Mouse (Mus musculus): ENCODE measurements around the gene Adat3. TPM values are rescaled to one million over a fixed set of nuclear protein-coding genes. Genes with fewer than 3 reads are reported as not detected.

Adat3 gene
- polyA plus RNA-seq (2015; fragmentation: Nextera tagmentation; extraction: Ambion mirVana), result 3.0 and 3.9 TPM in 2 replicates

DNA sequence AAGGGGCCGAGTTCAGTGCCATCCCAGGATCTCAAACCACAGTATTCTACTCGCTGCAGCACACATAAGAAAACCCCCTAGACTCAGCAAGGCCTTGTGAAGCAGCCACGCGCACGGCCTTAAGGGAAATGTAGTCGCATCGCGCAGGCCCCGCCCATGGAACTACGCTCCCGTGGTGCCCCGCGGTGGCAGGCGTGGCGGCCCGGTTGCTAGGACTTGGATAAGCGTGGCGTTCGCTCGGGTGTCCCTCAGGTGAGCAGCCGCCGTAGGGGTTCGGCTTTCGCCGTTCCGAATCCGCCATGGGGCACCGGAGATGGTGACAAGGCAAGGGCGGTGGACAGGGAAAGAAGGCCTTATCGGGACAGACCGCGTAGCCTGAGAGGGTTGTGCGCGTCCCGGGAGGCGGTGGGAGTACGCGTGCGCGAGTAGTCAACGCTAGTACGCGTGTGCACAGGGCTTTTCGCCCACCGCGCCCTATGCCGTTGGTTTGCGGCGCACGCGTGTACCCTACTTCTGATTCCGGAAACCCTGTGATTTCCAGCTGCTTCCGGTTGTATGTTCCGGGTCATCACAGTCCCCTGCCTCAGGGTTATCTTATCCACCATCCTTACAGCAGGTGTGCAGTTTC is at the start of gene Adat3, which contains the start of gene Scamp4:
TSS of gene Adat3 (plus strand) at position 183 of the 628 bp plus-strand sequence.
TSS of gene Scamp4 (plus strand) at position 175 of the 628 bp plus-strand sequence.
- H3K27ac ChIP-seq, result peak within 1 kb of the TSS; percentile 88
- no peaks in the 10 kb centered on the region for H3K9me3 ChIP-seq (replicated peaks)
- peaks cover 13% of the 10 kb centered on the region for H3K36me3 ChIP-seq
- peak within 1 kb of the TSS; percentile 67 for H3K9ac ChIP-seq
- no peaks in the 10 kb centered on the region for H3K27me3 ChIP-seq
- peaks cover 16% of the 10 kb centered on the region for H3K4me1 ChIP-seq (replicated peaks)
- peak within 1 kb of the TSS; percentile 84 for H3K4me2 ChIP-seq
- peak within 1 kb of the TSS; percentile 65 for H3K4me3 ChIP-seq
- WGBS, result under 1% methylated on average over 54 of the region's 54 CpGs
- ATAC-seq (replicated peaks; ENCODE audit: insufficient number of reproducible peaks, insufficient read depth, low FRiP score, low read depth), result peak; percentile 91

GRCm38 (mm10) chr10:80553575-80553974 is 49.1 kb upstream of the Adat3 start:
- Histone ChIP-seq H3K4me1 (replicated peaks) (peaks cover 39% of the 10 kb centered on the region), H3K36me3 (peaks cover 13% of the 10 kb centered on the region), H3K9me3 (replicated peaks) (no peaks in the 10 kb centered on the region), H3K27me3 (no peaks in the 10 kb centered on the region), H3K27ac (no peak overlapping the region; the same call in 1 of the 2 replicates), H3K4me3 (no peak overlapping the region), H3K9ac (no peak overlapping the region), H3K4me2 (no peak overlapping the region)
- no peak for ATAC-seq (replicated peaks; ENCODE audit: insufficient number of reproducible peaks, insufficient read depth, low FRiP score, low read depth)
- 49% methylated on average over 8 of the region's 8 CpGs for WGBS

DNA sequence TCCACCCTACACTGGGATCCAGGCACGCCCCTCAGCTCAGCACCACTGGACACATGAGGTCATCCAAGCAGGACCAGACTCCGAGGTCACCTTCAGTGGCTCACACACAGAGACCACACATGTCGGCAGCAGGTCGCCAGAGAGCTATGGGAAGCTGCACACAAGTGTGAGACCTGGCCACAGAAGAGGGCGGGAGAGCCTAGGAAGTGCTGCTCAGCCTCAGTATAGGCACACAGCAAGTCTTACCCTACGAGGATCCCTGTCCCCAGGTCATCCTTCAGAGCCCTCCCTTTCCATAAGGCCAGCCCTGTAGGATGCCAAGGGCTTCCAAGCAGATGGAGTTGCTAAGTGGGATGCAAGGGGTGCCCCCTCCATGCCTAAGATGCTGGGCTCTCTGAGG is 48.7 kb upstream of the Adat3 start:
- no peak for ATAC-seq (replicated peaks; ENCODE audit: insufficient number of reproducible peaks, insufficient read depth, low FRiP score, low read depth)
- WGBS, result 60% methylated on average over 6 of the region's 6 CpGs
- no peak overlapping the region for H3K27ac ChIP-seq

DNA sequence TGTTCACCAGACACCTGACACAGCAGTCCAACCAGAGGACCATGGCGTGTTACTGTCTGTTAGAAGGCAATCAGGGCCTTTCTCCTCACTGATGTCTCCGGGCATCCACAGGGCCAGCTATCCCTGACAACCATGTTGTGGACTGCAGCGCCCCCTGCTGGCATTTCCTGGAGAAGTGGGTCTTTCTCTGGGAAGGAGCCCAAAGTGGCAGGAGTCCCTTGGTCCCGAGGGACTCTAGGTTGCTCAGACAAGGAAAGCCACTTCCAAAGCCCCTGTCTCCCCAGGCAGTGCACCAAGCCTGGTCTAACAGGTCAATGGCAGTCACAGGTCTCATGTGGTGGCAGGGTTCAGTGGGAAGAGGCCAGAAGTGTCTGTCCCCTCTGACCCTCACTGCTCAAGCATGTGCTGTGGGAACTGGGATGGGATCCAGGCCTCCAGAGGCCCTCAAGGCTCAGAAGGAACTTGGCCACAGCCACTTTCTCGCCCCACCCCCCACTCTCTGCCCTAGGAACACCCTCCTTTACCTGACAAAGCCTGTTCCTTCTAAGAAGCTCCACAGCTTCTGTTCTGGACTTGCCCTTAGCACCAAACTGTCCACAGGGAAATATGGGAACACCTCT is 45.2 kb upstream of the Adat3 start:
- no peak overlapping the region for H3K4me3 ChIP-seq
- no peak for ATAC-seq (replicated peaks; ENCODE audit: insufficient number of reproducible peaks, insufficient read depth, low FRiP score, low read depth)
- H3K4me2 ChIP-seq, result no peak overlapping the region
- H3K9ac ChIP-seq, result peak overlapping the region; percentile 11; the same call in 1 of the 2 replicates
- 0 out of 2 replicates have a peak overlapping the region, but pooled peaks have one; percentile 31 for H3K27ac ChIP-seq
- H3K27me3 ChIP-seq, result no peaks in the 10 kb centered on the region
- H3K36me3 ChIP-seq, result no peaks in the 10 kb centered on the region
- WGBS, result 34% methylated on average over 5 of the region's 5 CpGs
- H3K4me1 ChIP-seq (replicated peaks), result peaks cover 63% of the 10 kb centered on the region
- H3K9me3 ChIP-seq (replicated peaks), result no peaks in the 10 kb centered on the region

More for the DNA sequence above, 48.7 kb upstream of the Adat3 start:
- Histone ChIP-seq H3K36me3 (peaks cover 11% of the 10 kb centered on the region), H3K4me1 (replicated peaks) (peaks cover 39% of the 10 kb centered on the region), H3K27me3 (no peaks in the 10 kb centered on the region), H3K4me2 (no peak overlapping the region), H3K9me3 (replicated peaks) (no peaks in the 10 kb centered on the region), H3K4me3 (no peak overlapping the region), H3K9ac (0 out of 2 replicates have a peak overlapping the region, but pooled peaks have one; percentile 17)

DNA sequence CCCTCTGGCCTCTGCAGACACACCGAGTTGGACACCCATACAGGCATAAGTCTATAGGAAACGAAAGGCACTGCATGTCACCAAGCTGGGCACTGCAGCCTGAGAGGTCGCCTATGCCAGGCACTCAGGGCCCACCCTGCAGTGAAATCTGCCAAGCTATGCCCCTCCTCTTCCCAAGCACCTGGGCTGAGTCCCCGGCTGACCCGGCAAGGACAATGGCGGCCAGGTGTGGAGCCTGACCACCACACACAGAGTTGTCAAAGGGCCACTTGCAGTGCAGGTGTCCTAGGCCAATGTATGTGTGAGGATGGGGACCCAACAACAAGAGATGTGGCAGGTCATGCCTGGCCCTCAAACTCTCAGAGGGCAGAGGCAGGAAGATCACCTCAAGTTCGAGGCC is 43.2 kb upstream of the Adat3 start:
- Histone ChIP-seq H3K27me3 (no peaks in the 10 kb centered on the region), H3K9ac (no peak overlapping the region), H3K4me3 (no peak overlapping the region), H3K4me2 (no peak overlapping the region), H3K36me3 (no peaks in the 10 kb centered on the region), H3K9me3 (replicated peaks) (no peaks in the 10 kb centered on the region), H3K4me1 (replicated peaks) (peaks cover 50% of the 10 kb centered on the region), H3K27ac (no peak overlapping the region)
- no peak for ATAC-seq (replicated peaks; ENCODE audit: insufficient number of reproducible peaks, insufficient read depth, low FRiP score, low read depth)
- WGBS, result 88% methylated on average over 7 of the region's 7 CpGs

DNA sequence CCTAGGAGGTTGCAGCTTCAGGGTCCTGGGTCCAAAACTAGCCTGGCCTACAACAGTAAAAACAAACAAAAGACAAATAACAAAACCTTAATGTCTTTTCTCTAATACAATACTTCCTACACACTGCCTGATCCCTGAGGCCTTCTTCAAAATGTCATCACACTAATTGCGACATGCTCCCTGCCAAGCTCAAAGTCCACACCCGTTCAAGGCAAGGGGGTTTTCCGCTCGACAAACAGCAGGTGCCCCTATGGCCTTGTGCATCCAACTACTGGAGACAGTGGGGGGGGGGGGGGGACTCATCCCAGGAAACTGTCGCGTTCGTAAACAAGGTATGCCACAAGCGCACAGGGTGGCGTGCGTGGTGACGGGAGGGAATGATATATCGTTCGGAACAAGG is 42.1 kb upstream of the Adat3 start:
- peak overlapping the region; percentile 91 for H3K4me2 ChIP-seq
- no peak for ATAC-seq (replicated peaks; ENCODE audit: insufficient number of reproducible peaks, insufficient read depth, low FRiP score, low read depth)
- peak overlapping the region; percentile 84 for H3K4me3 ChIP-seq
- H3K9ac ChIP-seq, result peak overlapping the region; percentile 99
- no peaks in the 10 kb centered on the region for H3K27me3 ChIP-seq
- peaks cover 46% of the 10 kb centered on the region for H3K4me1 ChIP-seq (replicated peaks)
- no peaks in the 10 kb centered on the region for H3K36me3 ChIP-seq
- under 1% methylated on average over 13 of the region's 13 CpGs for WGBS
- no peaks in the 10 kb centered on the region for H3K9me3 ChIP-seq (replicated peaks)
- 0 out of 2 replicates have a peak overlapping the region, but pooled peaks have one; percentile 90 for H3K27ac ChIP-seq

DNA sequence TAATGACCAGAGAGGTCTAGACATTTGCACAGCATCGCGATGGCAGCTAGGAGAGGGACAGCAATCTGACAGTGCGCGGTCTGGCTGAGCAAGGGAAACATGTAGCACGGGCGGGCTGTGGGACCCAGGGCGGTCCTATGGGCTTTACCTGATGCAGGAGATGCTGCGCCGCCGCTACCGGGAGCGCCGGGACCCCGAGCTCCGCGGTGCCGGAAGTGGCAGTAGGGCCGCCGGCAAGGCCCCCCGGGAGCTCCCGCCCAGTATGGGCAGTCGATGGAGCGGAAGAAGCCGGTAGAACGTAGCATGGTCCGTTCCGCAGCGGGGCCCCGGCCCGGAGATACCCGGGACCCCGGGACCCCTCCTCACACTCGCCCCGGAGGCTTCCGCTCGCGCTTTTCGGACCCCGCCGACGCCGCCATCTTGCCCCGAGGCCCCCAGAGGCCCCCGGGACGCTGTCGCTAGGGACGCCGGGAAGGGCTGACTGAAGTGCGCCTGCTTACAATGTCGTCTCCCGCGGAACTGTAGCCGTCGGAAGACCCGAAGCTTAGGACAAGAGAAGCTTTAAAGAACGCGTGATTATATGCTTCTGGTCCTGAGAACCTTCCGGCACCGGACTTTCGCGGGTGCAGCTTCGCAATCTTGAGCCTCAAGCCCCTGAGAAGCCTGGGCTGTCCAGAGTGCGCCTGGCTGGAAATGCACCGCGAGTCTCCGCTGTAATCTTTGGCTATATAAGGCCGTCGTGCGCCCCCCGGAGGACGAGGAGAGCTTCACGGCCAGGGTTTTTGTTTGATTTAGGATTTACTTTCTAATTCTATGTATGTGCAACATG is 41.4 kb upstream of the Adat3 start, which contains the start of gene Rexo1:
TSS of gene Rexo1 (minus strand) at position 445 of the 829 bp plus-strand sequence.
- WGBS, result under 1% methylated on average over 72 of the region's 72 CpGs
- Histone ChIP-seq H3K27me3 (no peaks in the 10 kb centered on the region), H3K9ac (peak within 1 kb of the TSS; percentile 99), H3K4me3 (peak within 1 kb of the TSS; percentile 84), H3K27ac (peak within 1 kb of the TSS; percentile 90), H3K9me3 (replicated peaks) (no peaks in the 10 kb centered on the region), H3K4me2 (peak within 1 kb of the TSS; percentile 91), H3K36me3 (no peaks in the 10 kb centered on the region), H3K4me1 (replicated peaks) (peaks cover 46% of the 10 kb centered on the region)
- ATAC-seq (replicated peaks; ENCODE audit: insufficient number of reproducible peaks, insufficient read depth, low FRiP score, low read depth), result peak; percentile 75

GRCm38 (mm10) chr10:80566375-80567092 is 36.1 kb upstream of the Adat3 start:
- no peak overlapping the region for H3K4me3 ChIP-seq
- no peak overlapping the region; the same call in 1 of the 2 replicates for H3K4me2 ChIP-seq
- H3K9ac ChIP-seq, result no peak overlapping the region
- H3K36me3 ChIP-seq, result peaks cover 7% of the 10 kb centered on the region; the same call in 1 of the 2 replicates
- no peak; the same call in 1 of the 2 replicates for ATAC-seq (replicated peaks; ENCODE audit: insufficient number of reproducible peaks, insufficient read depth, low FRiP score, low read depth)
- H3K27ac ChIP-seq, result no peak overlapping the region
- 31% methylated on average over 17 of the region's 17 CpGs for WGBS
- H3K9me3 ChIP-seq (replicated peaks), result no peaks in the 10 kb centered on the region
- no peaks in the 10 kb centered on the region for H3K27me3 ChIP-seq
- peaks cover 39% of the 10 kb centered on the region for H3K4me1 ChIP-seq (replicated peaks)

DNA sequence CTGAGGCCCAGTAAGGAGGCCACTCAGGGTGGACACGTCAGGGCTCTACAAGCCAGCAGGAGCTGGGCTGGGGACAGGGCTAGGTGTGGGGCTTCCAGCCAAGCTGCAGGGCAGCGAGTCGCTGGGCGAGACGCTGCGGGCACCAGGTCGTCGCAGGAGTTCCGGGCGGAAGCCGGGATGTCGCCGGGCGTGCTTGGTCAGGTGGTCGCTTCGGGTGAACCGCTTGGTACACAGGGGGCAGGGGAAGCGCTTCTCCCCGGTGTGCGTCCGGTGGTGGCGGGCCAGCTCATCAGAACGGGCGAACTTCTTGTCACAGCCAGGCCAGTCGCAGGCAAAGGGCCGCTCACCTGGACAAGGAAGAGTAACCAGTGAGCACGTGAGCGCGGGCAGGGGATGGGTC is 33.8 kb upstream of the Adat3 start:
- WGBS, result 92% methylated on average over 29 of the region's 29 CpGs
- Histone ChIP-seq H3K9ac (no peak overlapping the region), H3K27ac (no peak overlapping the region), H3K4me1 (replicated peaks) (peaks cover 51% of the 10 kb centered on the region), H3K9me3 (replicated peaks) (no peaks in the 10 kb centered on the region), H3K27me3 (no peaks in the 10 kb centered on the region), H3K4me3 (no peak overlapping the region), H3K36me3 (peaks cover 7% of the 10 kb centered on the region; the same call in 1 of the 2 replicates), H3K4me2 (no peak overlapping the region; the same call in 1 of the 2 replicates)
- no peak for ATAC-seq (replicated peaks; ENCODE audit: insufficient number of reproducible peaks, insufficient read depth, low FRiP score, low read depth)

DNA sequence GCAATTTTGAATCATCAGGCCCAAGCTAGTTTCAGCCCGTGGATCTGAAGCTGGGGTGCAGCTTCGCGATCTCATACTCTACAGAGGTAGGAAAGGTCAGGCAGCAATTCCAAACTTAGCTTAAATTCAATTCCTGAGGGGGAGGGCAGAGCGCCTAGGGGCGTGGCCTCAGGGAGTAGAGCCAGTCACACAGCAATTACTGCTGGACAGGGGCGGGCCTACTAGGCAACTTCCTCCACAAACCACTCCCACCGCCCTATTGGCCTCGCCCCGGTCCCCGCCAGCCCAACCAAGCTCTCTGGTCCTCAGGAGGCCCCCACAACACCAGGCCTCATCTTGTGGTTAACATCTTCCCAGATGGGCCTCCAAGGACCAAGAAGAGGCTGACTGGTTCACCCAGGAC is 33.0 kb upstream of the Adat3 start:
- Histone ChIP-seq H3K9ac (no peak overlapping the region), H3K9me3 (replicated peaks) (no peaks in the 10 kb centered on the region), H3K27ac (peak overlapping the region; percentile 73), H3K27me3 (no peaks in the 10 kb centered on the region), H3K4me2 (peak overlapping the region; percentile 62), H3K4me1 (replicated peaks) (peaks cover 59% of the 10 kb centered on the region), H3K4me3 (peak overlapping the region; percentile 12; the same call in 1 of the 2 replicates), H3K36me3 (peaks cover 7% of the 10 kb centered on the region; the same call in 1 of the 2 replicates)
- WGBS, result 29% methylated on average over 10 of the region's 10 CpGs
- ATAC-seq (replicated peaks; ENCODE audit: insufficient number of reproducible peaks, insufficient read depth, low FRiP score, low read depth), result 0 out of 2 replicates have a peak, but pooled peaks have one; percentile 40
